Mouse (Mus musculus) ES-E14 (cell line): Measurements from ENCODE around the gene Ifnar1.

Experiments
- CHD2 ChIP-seq: IDR thresholded peaks from 2 replicates; pipeline ENCODE4 v1.6.1; 2014; ENCODE audit warnings: mild to moderate bottlenecking, low read depth, low read length, inconsistent platforms
- HCFC1 ChIP-seq: IDR thresholded peaks from 2 replicates; pipeline ENCODE4 v1.6.1; 2012; ENCODE audit warnings: low read length, inconsistent platforms, borderline replicate concordance; ENCODE audit not compliant: insufficient read depth
- MAFK ChIP-seq: IDR thresholded peaks from 2 replicates; pipeline ENCODE4 v1.6.1; 2014; ENCODE audit warnings: mild to moderate bottlenecking, low read depth, low read length, inconsistent platforms; ENCODE audit not compliant: insufficient read depth
- ZC3H11A ChIP-seq: IDR thresholded peaks from 2 replicates; pipeline ENCODE4 v1.6.1; 2012; ENCODE audit warnings: low read depth, mild to moderate bottlenecking, inconsistent platforms, low read length, borderline replicate concordance
- ZNF384 ChIP-seq: IDR thresholded peaks from 2 replicates; pipeline ENCODE4 v1.6.1; 2012; ENCODE audit warnings: low read depth, low read length, inconsistent platforms

GRCm38 (mm10) chr16:91498041-91498440 is 13.0 kb downstream of the Ifnar1 start:
- TF ChIP-seq CHD2: no peak
- no peak for TF ChIP-seq MAFK
- TF ChIP-seq ZNF384: no peak
- no peak for TF ChIP-seq HCFC1
- no peak for TF ChIP-seq ZC3H11A
